Mouse (Mus musculus) cerebellum, adult 2 months (tissue): ENCODE measurements around the gene Pfas. TPM values are rescaled to one million over a fixed set of nuclear protein-coding genes. Genes with fewer than 3 reads are reported as not detected.

Experiments used
- DNase-seq, 2 experiments: peaks; one replicate each; pipeline ENCODE4 v3.0.0; 2021
- H3K27ac ChIP-seq: fragments of 200-500 bp; 2 replicates; pipeline ENCODE4 v1.5.1; 2012; ENCODE audit warnings: low read length, control low read depth, inconsistent platforms; ENCODE audit not compliant: insufficient read depth
- H3K27me3 ChIP-seq: fragments of 200-500 bp; 2 replicates; pipeline ENCODE4 v1.6.1; 2012; ENCODE audit warnings: inconsistent platforms, mild to moderate bottlenecking, low read length, moderate library complexity; ENCODE audit not compliant: control insufficient read depth, insufficient read depth
- H3K4me1 ChIP-seq: fragments of 200-500 bp; 2 replicates; pipeline ENCODE4 v1.6.1; 2011; ENCODE audit warnings: low read length; ENCODE audit not compliant: control insufficient read depth, insufficient read depth
- H3K4me3 ChIP-seq: fragments of 200-500 bp; replicated peaks from 2 replicates; pipeline ENCODE3; 2011; ENCODE audit warnings: mild to moderate bottlenecking, low read depth, low read length, control low read depth; ENCODE audit not compliant: insufficient read depth
- CTCF ChIP-seq: fragments of 200-500 bp; IDR thresholded peaks from 2 replicates; pipeline ENCODE4 v1.5.1; 2011; ENCODE audit warnings: low read depth, mild to moderate bottlenecking, control low read depth, low read length, moderate library complexity, borderline replicate concordance; ENCODE audit not compliant: insufficient read depth
- POLR2A ChIP-seq: fragments of 200-500 bp; IDR thresholded peaks from 2 replicates; pipeline ENCODE4 v1.6.1; 2011; ENCODE audit warnings: low read length, control low read depth, borderline replicate concordance; ENCODE audit not compliant: insufficient read depth
- WGBS: fragments of 180-500 bp; shearing (Covaris S2); methylation state at CpG from one replicate; pipeline ENCODE4 v1.1.7; 2018; 5-methylcytosine and 5-hydroxymethylcytosine counted together
- polyA plus RNA-seq: library from polyadenylated mRNA; depleted of rRNA; stranded (reverse); fragments of >200 nt; gene quantifications from 2 replicates; pipeline ENCODE4 v1.2.3, GENCODE M21; 2012; rRNA removed

The Pfas gene
- 23.1 and 23.2 TPM in 2 replicates for polyA plus RNA-seq

GRCm38 (mm10) chr11:69008182-69009121 is at the start of gene Pfas:
Pfas (minus strand) TSS chr11:69008460.
- WGBS: 9% methylated on average over 38 of the region's 38 CpGs
- Histone ChIP-seq H3K27ac (0 out of 2 replicates have a peak within 1 kb of the TSS, but pooled peaks have one; percentile 12), H3K27me3 (no peaks in the 10 kb centered on the region), H3K4me1 (no peaks in the 10 kb centered on the region), H3K4me3 (peak within 1 kb of the TSS; percentile 96)
- DNase-seq: peak; percentile 94
- TF ChIP-seq POLR2A: peak; percentile 69; the same call in 1 of the 2 replicates
- 0 out of 2 replicates have a peak, but pooled peaks have one; percentile 10 for TF ChIP-seq CTCF

- WGBS: 74% methylated on average over 3 of the region's 3 CpGs
- Histone ChIP-seq H3K4me3 (no peak overlapping the region), H3K27me3 (no peaks in the 10 kb centered on the region), H3K4me1 (no peaks in the 10 kb centered on the region; the same call in 1 of the 2 replicates), H3K27ac (no peak overlapping the region)
- no peak for DNase-seq
- TF ChIP-seq POLR2A (no peak), CTCF (no peak)
Measured at GRCm38 (mm10) chr11:69053848-69054247, 45.6 kb upstream of the Pfas start.

GRCm38 (mm10) chr11:69052824-69053421 is 44.7 kb upstream of the Pfas start:
- H3K27me3 ChIP-seq: no peaks in the 10 kb centered on the region
- no peak for TF ChIP-seq POLR2A
- H3K4me3 ChIP-seq: no peak overlapping the region
- no peak for DNase-seq
- H3K27ac ChIP-seq: no peak overlapping the region
- WGBS: 88% methylated on average over 2 of the region's 2 CpGs
- no peaks in the 10 kb centered on the region; the same call in 1 of the 2 replicates for H3K4me1 ChIP-seq

GRCm38 (mm10) chr11:69051771-69052170 is 43.5 kb upstream of the Pfas start:
- no peak for TF ChIP-seq CTCF
- H3K27me3 ChIP-seq: no peaks in the 10 kb centered on the region
- 78% methylated on average over 4 of the region's 4 CpGs for WGBS
- DNase-seq: no peak
- H3K4me1 ChIP-seq: no peaks in the 10 kb centered on the region
- H3K4me3 ChIP-seq: no peak overlapping the region
- no peak overlapping the region for H3K27ac ChIP-seq

GRCm38 (mm10) chr11:69050748-69051147 is 42.5 kb upstream of the Pfas start:
- no peak for TF ChIP-seq POLR2A
- no peak for TF ChIP-seq CTCF

GRCm38 (mm10) chr11:69048151-69048550 is 39.9 kb upstream of the Pfas start:
- no peak overlapping the region for H3K4me3 ChIP-seq
- WGBS: 87% methylated on average over 14 of the region's 14 CpGs
- no peak for DNase-seq
- TF ChIP-seq POLR2A: no peak
- TF ChIP-seq CTCF: no peak
- H3K27me3 ChIP-seq: no peaks in the 10 kb centered on the region
- H3K4me1 ChIP-seq: no peaks in the 10 kb centered on the region
- H3K27ac ChIP-seq: no peak overlapping the region

More at GRCm38 (mm10) chr11:69050748-69051147, 42.5 kb upstream of the Pfas start:
- no peaks in the 10 kb centered on the region for H3K27me3 ChIP-seq
- DNase-seq: no peak
- 63% methylated on average over 8 of the region's 8 CpGs for WGBS
- H3K4me3 ChIP-seq: no peak overlapping the region
- no peaks in the 10 kb centered on the region for H3K4me1 ChIP-seq
- H3K27ac ChIP-seq: no peak overlapping the region

GRCm38 (mm10) chr11:69047592-69047991 is 39.3 kb upstream of the Pfas start:
- no peaks in the 10 kb centered on the region for H3K4me1 ChIP-seq
- H3K27ac ChIP-seq: no peak overlapping the region
- no peaks in the 10 kb centered on the region for H3K27me3 ChIP-seq
- no peak for DNase-seq
- TF ChIP-seq POLR2A (no peak), CTCF (no peak)
- no peak overlapping the region for H3K4me3 ChIP-seq
- WGBS: 77% methylated on average over 12 of the region's 12 CpGs
